Mouse (Mus musculus): ENCODE results near the gene Rab3a.

DNA sequence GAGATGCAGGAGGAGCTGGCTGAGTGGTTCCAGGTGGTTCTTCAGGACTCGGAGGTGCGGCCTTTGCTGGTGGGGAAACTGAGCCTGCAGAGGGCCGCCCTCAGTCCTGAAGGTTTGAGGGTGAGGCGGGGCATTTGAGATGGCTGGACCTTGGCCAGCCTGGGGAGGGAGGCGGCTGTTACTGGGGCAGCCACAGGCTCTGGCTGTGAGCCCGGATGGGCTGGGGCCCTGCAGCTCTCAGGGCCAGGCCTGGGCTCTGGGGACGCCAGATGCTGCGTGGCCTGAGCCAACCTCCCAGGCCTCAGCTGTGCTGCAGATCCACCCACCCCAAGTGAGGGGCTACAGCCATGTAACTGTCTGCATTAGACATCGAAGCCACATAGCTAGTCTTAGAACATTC lies 19.4 kb downstream of the Rab3a start:
- TF ChIP-seq CTCF (IDR thresholded peaks at IDR 0.05; ENCODE audit: low read depth) = 0 out of 2 replicates have a peak, but pooled peaks have one; percentile 1
- no peak for TF ChIP-seq EP300 (optimal IDR thresholded peaks at IDR 0.05)

Data from stomach, postnatal 0 days (tissue).